7 mouse cellular contexts compared by ENCODE assay signal in genomic region chr1:172376758-172377458, GRCm38 (mm10). TPM values are rescaled to one million over a fixed set of nuclear protein-coding genes. Genes with fewer than 3 reads are reported as not detected.
DNase-seq lines count a peak whose midpoint lies in the region; ATAC-seq lines count a peak whose summit lies in the region.

No protein-coding gene starts in this region.

- peak; percentile 54; the same call in 1 of the 2 replicates for ATAC-seq in heart, embryonic 11.5 days (replicated peaks; ENCODE audit: insufficient number of reproducible peaks, low FRiP score, low TSS enrichment)
- ATAC-seq in midbrain, embryonic 13.5 days, result no peak

- peaks cover 7% of the 10 kb centered on the region for H3K36me3 ChIP-seq in heart, embryonic 11.5 days (ENCODE audit: control insufficient read depth, insufficient read depth, low read length)
- peaks cover 20% of the 10 kb centered on the region for H3K36me3 ChIP-seq in midbrain, embryonic 13.5 days

- H3K4me3 ChIP-seq in brown adipose tissue, adult 24 weeks (ENCODE audit: insufficient read depth, low read depth, low read length), result peak overlapping the region; percentile 73
- peak overlapping the region; percentile 77 for H3K4me3 ChIP-seq in heart, embryonic 11.5 days (ENCODE audit: low read depth, low read length)
- H3K4me3 ChIP-seq in midbrain, embryonic 13.5 days (replicated peaks), result peak overlapping the region; percentile 97

- H3K9ac ChIP-seq in heart, embryonic 11.5 days (ENCODE audit: low read depth, low read length), result peak overlapping the region; percentile 79
- H3K9ac ChIP-seq in midbrain, embryonic 13.5 days (replicated peaks), result peak overlapping the region; percentile 93

- H3K27me3 ChIP-seq in heart, embryonic 11.5 days (ENCODE audit: control insufficient read depth, insufficient read depth, low read length), result no peaks in the 10 kb centered on the region
- no peaks in the 10 kb centered on the region for H3K27me3 ChIP-seq in midbrain, embryonic 13.5 days

- peak overlapping the region; percentile 53 for H3K27ac ChIP-seq in brown adipose tissue, adult 24 weeks (replicated peaks; ENCODE audit: low read depth, low read length)
- peak overlapping the region; percentile 36; the same call in 1 of the 2 replicates for H3K27ac ChIP-seq in heart, embryonic 11.5 days (ENCODE audit: low read depth, low read length)
- peak overlapping the region; percentile 73 for H3K27ac ChIP-seq in midbrain, embryonic 13.5 days

- peaks cover 14% of the 10 kb centered on the region for H3K4me1 ChIP-seq in brown adipose tissue, adult 24 weeks (ENCODE audit: control insufficient read depth, insufficient read depth, insufficient read length, low read length)
- peaks cover 13% of the 10 kb centered on the region for H3K4me1 ChIP-seq in heart, embryonic 11.5 days (ENCODE audit: control insufficient read depth, insufficient read depth, low read length)
- peaks cover 32% of the 10 kb centered on the region for H3K4me1 ChIP-seq in midbrain, embryonic 13.5 days (replicated peaks)

- no peaks in the 10 kb centered on the region for H3K9me3 ChIP-seq in heart, embryonic 11.5 days (replicated peaks; ENCODE audit: control insufficient read depth, low read length)
- no peaks in the 10 kb centered on the region for H3K9me3 ChIP-seq in midbrain, embryonic 13.5 days

- peak; percentile 32 for DNase-seq in urinary bladder, adult 2 months (ENCODE audit: low spot score)
- DNase-seq in urinary bladder, postnatal 14 days (ENCODE audit: low spot score), result no peak
- DNase-seq in kidney, postnatal 36 days, result peak; percentile 16 to 43
- peak; percentile 67 for DNase-seq in thymus, postnatal 4 days

- H3K4me2 ChIP-seq in heart, embryonic 11.5 days, result peak overlapping the region; percentile 92
- H3K4me2 ChIP-seq in midbrain, embryonic 13.5 days (replicated peaks), result peak overlapping the region; percentile 100

- WGBS in heart, embryonic 11.5 days (ENCODE audit: insufficient replicate concordance), result 3% methylated on average over 62 of the region's 62 CpGs
- WGBS in midbrain, embryonic 13.5 days, result 3% methylated on average over 62 of the region's 62 CpGs

RNA-seq across cellular contexts. Expression of gene Pigm, which starts 0.6 kb away (rescaled TPM):
- 10.3 and 11.5 TPM in 2 replicates for polyA plus RNA-seq in urinary bladder, adult 2 months (2012; rRNA removed)
- polyA plus RNA-seq in brown adipose tissue, adult 24 weeks (2012; ENCODE audit: insufficient read depth, insufficient read length, missing spikeins), result 3.9 and 5.0 TPM in 2 replicates
- 8.8 and 9.8 TPM in 2 replicates for polyA plus RNA-seq in heart, embryonic 11.5 days (2014; fragmentation: Nextera tagmentation; extraction: Ambion mirVana)
- 4.9 and 5.7 TPM in 2 replicates for polyA plus RNA-seq in midbrain, embryonic 13.5 days (2015; fragmentation: Nextera tagmentation; extraction: Ambion mirVana)

RNA-seq across cellular contexts. Expression of gene Kcnj10, which starts 35.9 kb away (rescaled TPM):
- 0.39 and 0.52 TPM in 2 replicates for polyA plus RNA-seq in urinary bladder, adult 2 months (2012; rRNA removed)
- not detected in 2 replicates for polyA plus RNA-seq in brown adipose tissue, adult 24 weeks (2012; ENCODE audit: insufficient read depth, insufficient read length, missing spikeins)
- polyA plus RNA-seq in heart, embryonic 11.5 days (2014; fragmentation: Nextera tagmentation; extraction: Ambion mirVana), result 0.09 TPM in 1 of 2 replicates, not detected in the other
- polyA plus RNA-seq in midbrain, embryonic 13.5 days (2015; fragmentation: Nextera tagmentation; extraction: Ambion mirVana), result 0.98 TPM in 2 replicates

RNA-seq across cellular contexts. Expression of gene Kcnj9, which starts 47.8 kb away (rescaled TPM):
- polyA plus RNA-seq in urinary bladder, adult 2 months (2012; rRNA removed), result 0.04 and 0.23 TPM in 2 replicates
- not detected in 2 replicates for polyA plus RNA-seq in brown adipose tissue, adult 24 weeks (2012; ENCODE audit: insufficient read depth, insufficient read length, missing spikeins)
- 0.59 and 0.77 TPM in 2 replicates for polyA plus RNA-seq in heart, embryonic 11.5 days (2014; fragmentation: Nextera tagmentation; extraction: Ambion mirVana)
- 3.6 and 3.9 TPM in 2 replicates for polyA plus RNA-seq in midbrain, embryonic 13.5 days (2015; fragmentation: Nextera tagmentation; extraction: Ambion mirVana)
